Mouse (Mus musculus) midbrain, embryonic 16.5 days (tissue): ENCODE measurements around the gene Samd4b. TPM values are rescaled to one million over a fixed set of nuclear protein-coding genes. Genes with fewer than 3 reads are reported as not detected.
"Not testable (repeated sequence)": the region's sequence is repeated elsewhere in the genome, so short reads cannot be mapped to it uniquely, and the experiment has no call there.

Experiments used
- ATAC-seq: fragments of 200-750 bp; cut with Nextera tagmentation; 2 replicates; pipeline ENCODE4 v1.8.0; 2017; ENCODE audit warnings: moderate TSS enrichment
- H3K27ac ChIP-seq: fragments of 300-500 bp; sonication (generic); 2 replicates; pipeline ENCODE4 v1.5.1; 2014; ENCODE audit warnings: mild to moderate bottlenecking, low read length, mixed read lengths
- H3K27me3 ChIP-seq: fragments of 300-500 bp; sonication (generic); 2 replicates; pipeline ENCODE4 v1.6.1; 2014; ENCODE audit warnings: low read depth, low read length, mixed read lengths; ENCODE audit not compliant: control insufficient read depth, insufficient read depth
- H3K36me3 ChIP-seq: fragments of 300-500 bp; sonication (generic); 2 replicates; pipeline ENCODE4 v1.6.1; 2014; ENCODE audit warnings: mild to moderate bottlenecking, low read length, moderate library complexity, mixed read lengths; ENCODE audit not compliant: control insufficient read depth, insufficient read depth
- H3K4me1 ChIP-seq: fragments of 300-500 bp; sonication (generic); 2 replicates; pipeline ENCODE4 v1.6.1; 2014; ENCODE audit warnings: mild to moderate bottlenecking, low read length, mixed read lengths; ENCODE audit not compliant: control insufficient read depth, insufficient read depth
- H3K4me2 ChIP-seq: fragments of 300-500 bp; sonication (generic); 2 replicates; pipeline ENCODE4 v1.6.1; 2014; ENCODE audit warnings: mild to moderate bottlenecking, low read length, mixed read lengths
- H3K4me3 ChIP-seq: fragments of 300-500 bp; sonication (generic); 2 replicates; pipeline ENCODE4 v1.5.1; 2014; ENCODE audit warnings: low read depth, mild to moderate bottlenecking, low read length, moderate library complexity, mixed read lengths
- H3K9ac ChIP-seq: fragments of 300-500 bp; sonication (generic); 2 replicates; pipeline ENCODE4 v1.6.1; 2014; ENCODE audit warnings: low read depth, low read length, mixed read lengths
- H3K9me3 ChIP-seq: fragments of 300-500 bp; sonication (generic); replicated peaks from 2 replicates; pipeline ENCODE4 v1.6.1; 2014; ENCODE audit warnings: mild to moderate bottlenecking, low read length, mixed read lengths; ENCODE audit not compliant: control insufficient read depth, poor library complexity, severe bottlenecking
- WGBS: fragments of 180-500 bp; shearing (Covaris S2); extraction: QIAGEN DNeasy Blood & Tissue Kit; methylation state at CpG from one replicate; pipeline ENCODE4 v1.1.7; 2014; 5-methylcytosine and 5-hydroxymethylcytosine counted together
- polyA plus RNA-seq: library from polyadenylated mRNA; unstranded; fragments of >200 nt; fragmentation: Nextera tagmentation; extraction: Ambion mirVana; gene quantifications from 2 replicates; pipeline ENCODE4 v1.2.1, GENCODE M21; 2015

Samd4b gene
- polyA plus RNA-seq, 1 experiment from 2014 or later = 20.4 TPM

- Histone ChIP-seq H3K9ac (no peak overlapping the region), H3K36me3 (no peaks in the 10 kb centered on the region), H3K27ac (no peak overlapping the region), H3K27me3 (no peaks in the 10 kb centered on the region), H3K4me1 (no peaks in the 10 kb centered on the region), H3K4me3 (no peak overlapping the region), H3K4me2 (no peak overlapping the region), H3K9me3 (no peaks in the 10 kb centered on the region)
- no peak for ATAC-seq
- WGBS = 79% methylated on average over 9 of the region's 9 CpGs
Measured at GRCm38 (mm10) chr7:28619098-28619715, 21.3 kb upstream of the Samd4b start.

GRCm38 (mm10) chr7:28605951-28606350 is 8.0 kb upstream of the Samd4b start:
- Histone ChIP-seq H3K4me2 (no peak overlapping the region), H3K36me3 (no peaks in the 10 kb centered on the region), H3K27me3 (no peaks in the 10 kb centered on the region), H3K4me3 (no peak overlapping the region), H3K4me1 (peaks cover 4% of the 10 kb centered on the region), H3K27ac (no peak overlapping the region), H3K9ac (no peak overlapping the region), H3K9me3 (no peaks in the 10 kb centered on the region)
- no peak for ATAC-seq
- WGBS = 94% methylated on average over 8 of the region's 8 CpGs

- not testable (repeated sequence) for H3K9me3 ChIP-seq, H3K27me3 ChIP-seq, H3K9ac ChIP-seq, H3K36me3 ChIP-seq, ATAC-seq, H3K4me3 ChIP-seq, H3K4me1 ChIP-seq, H3K27ac ChIP-seq, H3K4me2 ChIP-seq
- WGBS = 80% methylated on average over 2 of the region's 2 CpGs
Measured at GRCm38 (mm10) chr7:28603788-28604187, 5.8 kb upstream of the Samd4b start.

- 79% methylated on average over 5 of the region's 5 CpGs for WGBS
- Histone ChIP-seq H3K27ac (no peak overlapping the region), H3K9me3 (no peaks in the 10 kb centered on the region), H3K27me3 (no peaks in the 10 kb centered on the region), H3K36me3 (no peaks in the 10 kb centered on the region), H3K4me3 (no peak overlapping the region), H3K4me2 (no peak overlapping the region), H3K4me1 (peaks cover 7% of the 10 kb centered on the region), H3K9ac (no peak overlapping the region)
- ATAC-seq = no peak
Measured at GRCm38 (mm10) chr7:28603136-28603535, 5.2 kb upstream of the Samd4b start.

GRCm38 (mm10) chr7:28601668-28602067 is 3.7 kb upstream of the Samd4b start:
- Histone ChIP-seq H3K36me3 (no peaks in the 10 kb centered on the region), H3K27ac (0 out of 2 replicates have a peak overlapping the region, but pooled peaks have one; percentile 8), H3K4me3 (no peak overlapping the region), H3K4me1 (peaks cover 13% of the 10 kb centered on the region), H3K4me2 (peak overlapping the region; percentile 36; the same call in 1 of the 2 replicates), H3K27me3 (no peaks in the 10 kb centered on the region), H3K9me3 (no peaks in the 10 kb centered on the region), H3K9ac (no peak overlapping the region)
- WGBS = 21% methylated on average over 7 of the region's 7 CpGs
- no peak for ATAC-seq

- 11% methylated on average over 11 of the region's 11 CpGs for WGBS
- Histone ChIP-seq H3K27ac (no peak overlapping the region), H3K9ac (no peak overlapping the region), H3K4me2 (no peak overlapping the region), H3K9me3 (no peaks in the 10 kb centered on the region), H3K4me3 (no peak overlapping the region), H3K4me1 (peaks cover 19% of the 10 kb centered on the region), H3K27me3 (no peaks in the 10 kb centered on the region), H3K36me3 (no peaks in the 10 kb centered on the region)
- ATAC-seq = no peak
Measured at GRCm38 (mm10) chr7:28601029-28601428, 3.1 kb upstream of the Samd4b start.

- Histone ChIP-seq H3K27me3 (no peaks in the 10 kb centered on the region), H3K4me3 (no peak overlapping the region), H3K9ac (no peak overlapping the region), H3K4me2 (no peak overlapping the region), H3K27ac (no peak overlapping the region), H3K4me1 (peaks cover 20% of the 10 kb centered on the region), H3K9me3 (no peaks in the 10 kb centered on the region), H3K36me3 (no peaks in the 10 kb centered on the region)
- ATAC-seq = no peak
- WGBS = 72% methylated on average over 2 of the region's 2 CpGs
Measured at GRCm38 (mm10) chr7:28598951-28599350, 1.0 kb upstream of the Samd4b start.

- peak; percentile 8; the same call in 1 of the 2 replicates for ATAC-seq
- Histone ChIP-seq H3K9ac (peak overlapping the region; percentile 77), H3K4me3 (peak overlapping the region; percentile 68), H3K4me1 (peaks cover 20% of the 10 kb centered on the region), H3K27ac (peak overlapping the region; percentile 17; the same call in 1 of the 2 replicates), H3K36me3 (no peaks in the 10 kb centered on the region), H3K4me2 (peak overlapping the region; percentile 64), H3K27me3 (no peaks in the 10 kb centered on the region), H3K9me3 (no peaks in the 10 kb centered on the region)
- 6% methylated on average over 9 of the region's 9 CpGs for WGBS
Measured at GRCm38 (mm10) chr7:28597277-28597570, 720 bp downstream of the Samd4b start.

GRCm38 (mm10) chr7:28596436-28597276 is 1.3 kb downstream of the Samd4b start:
- Histone ChIP-seq H3K9me3 (no peaks in the 10 kb centered on the region), H3K4me3 (peak overlapping the region; percentile 68), H3K9ac (peak overlapping the region; percentile 77), H3K4me1 (peaks cover 20% of the 10 kb centered on the region), H3K27me3 (no peaks in the 10 kb centered on the region), H3K36me3 (no peaks in the 10 kb centered on the region), H3K27ac (peak overlapping the region; percentile 17; the same call in 1 of the 2 replicates), H3K4me2 (peak overlapping the region; percentile 64)
- no peak for ATAC-seq
- WGBS = 37% methylated on average over 20 of the region's 20 CpGs
